Mouse (Mus musculus) left cerebral cortex, adult 2 months (tissue): ENCODE data around the gene Txndc9. TPM values are rescaled to one million over a fixed set of nuclear protein-coding genes. Genes with fewer than 3 reads are reported as not detected.

ENCODE experiments used
- DNase-seq, 2 experiments: peaks; one replicate each; pipeline ENCODE4 v3.0.0; 2021 to 2022; ENCODE audit warnings: low spot score in 2 of 2, mixed read lengths in 1 of 2; ENCODE audit errors: extremely low spot score in 1 of 2
- H3K27ac ChIP-seq: fragments of 200-600 bp; 2 replicates; pipeline ENCODE4 v1.8.1; 2022
- H3K4me3 ChIP-seq: fragments of 200-600 bp; 2 replicates; pipeline ENCODE4 v1.8.1; 2022
- CTCF ChIP-seq: fragments of 200-600 bp; IDR thresholded peaks from 2 replicates; pipeline ENCODE4 v1.8.1; 2022; ENCODE audit warnings: antibody characterized with exemption, mild to moderate bottlenecking, moderate library complexity
- intact Hi-C: fragments of 180-260 bp; cut with DNase I; formaldehyde crosslinking; loops from one replicate; pipeline ENCODE4 v1.15.1; 2025
- long read RNA-seq, 2 experiments: library from polyadenylated mRNA; stranded (forward); transcript quantifications; one replicate each; pipeline ENCODE4 v2.0.0; 2021; ENCODE audit warnings: borderline mapping rate in 2 of 2
- total RNA-seq, 2 experiments: library from RNA; stranded (reverse); gene quantifications; 2 replicates each; pipeline ENCODE4 v1.2.3; 2021

Gene Txndc9
- total RNA-seq = 10 to 100 TPM; 52.7 to 65.9 TPM
- long read RNA-seq, experiment 1, transcript Txndc9-207 (5 exons, 1,444 nt) = minor isoform, 9 of 37 reads
- long read RNA-seq, experiment 1, transcript Txndc9-201 (5 exons, 3,381 nt) = major isoform, 20 of 37 reads
- long read RNA-seq, experiment 1, partial matches to known transcripts = 4 of 37 reads
- long read RNA-seq, experiment 1, other reads (novel, unspliced or antisense) = 1 of 37 reads
- long read RNA-seq, experiment 2, transcript Txndc9-206 (4 exons, 2,605 nt) = minor isoform, 5 of 25 reads
- long read RNA-seq, experiment 2, transcript Txndc9-201 (5 exons, 3,381 nt) = major isoform, 13 of 25 reads
- long read RNA-seq, experiment 2, partial matches to known transcripts = 2 of 25 reads
- long read RNA-seq, experiment 2, other reads (novel, unspliced or antisense) = 0 of 25 reads

GRCm38 (mm10) chr1:37997867-37998266, at the start of gene Txndc9, which contains the start of gene Eif5b:
TSS of gene Txndc9 (minus strand) at chr1:37997893.
TSS of gene Eif5b (plus strand) at chr1:37998010.
- intact Hi-C loops = loop anchor here (1.0 to 10.0 kb wide), 3 partner anchors 108 to 563 kb away; partner anchors contain the start of genes Coa5, Mitd1, Mrpl30 and Rev1
- peak within 1 kb of the TSS; percentile 67 for H3K4me3 ChIP-seq
- H3K27ac ChIP-seq = peak within 1 kb of the TSS; percentile 99
- peak; percentile 65 for TF ChIP-seq CTCF
- peak; percentile 96 for DNase-seq

- no peak for TF ChIP-seq CTCF
- H3K27ac ChIP-seq = no peak overlapping the region
- no peak overlapping the region for H3K4me3 ChIP-seq
- intact Hi-C loops = no loop called here
- no peak for DNase-seq
Observed at GRCm38 (mm10) chr1:38038898-38039297, 41.2 kb upstream of the Txndc9 start.

DNA sequence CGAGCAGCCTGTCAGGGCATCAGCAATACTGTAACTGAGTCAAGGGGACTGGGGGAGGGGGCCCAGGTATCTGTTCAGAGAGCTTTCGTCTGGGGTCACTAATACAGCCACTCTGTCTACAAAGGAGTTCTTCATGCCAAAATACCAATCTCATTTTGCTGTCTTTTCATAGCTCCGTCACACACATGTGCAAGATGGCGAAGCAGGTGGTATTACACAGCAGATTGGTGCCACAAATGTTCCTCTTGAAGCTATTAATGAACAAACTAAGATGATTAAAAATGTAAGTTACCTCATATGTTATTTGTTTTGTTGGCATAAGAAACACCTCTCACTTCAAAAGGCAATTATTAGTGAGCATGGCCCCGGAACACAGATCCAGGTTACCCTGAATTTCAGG, 39.7 kb upstream of the Txndc9 start:
- no peak for TF ChIP-seq CTCF
- no peak overlapping the region for H3K4me3 ChIP-seq
- intact Hi-C loops = no loop called here
- no peak for DNase-seq
- no peak overlapping the region for H3K27ac ChIP-seq

- intact Hi-C loops = no loop called here
Observed at GRCm38 (mm10) chr1:38035521-38035920, 37.8 kb upstream of the Txndc9 start.

GRCm38 (mm10) chr1:38031391-38031790, 33.7 kb upstream of the Txndc9 start:
- no peak for DNase-seq
- no peak for TF ChIP-seq CTCF
- Histone ChIP-seq H3K4me3 (no peak overlapping the region), H3K27ac (no peak overlapping the region)
- intact Hi-C loops = no loop called here

More at GRCm38 (mm10) chr1:38035521-38035920, 37.8 kb upstream of the Txndc9 start:
- TF ChIP-seq CTCF = no peak
- H3K4me3 ChIP-seq = no peak overlapping the region
- DNase-seq = no peak
- H3K27ac ChIP-seq = no peak overlapping the region

DNA sequence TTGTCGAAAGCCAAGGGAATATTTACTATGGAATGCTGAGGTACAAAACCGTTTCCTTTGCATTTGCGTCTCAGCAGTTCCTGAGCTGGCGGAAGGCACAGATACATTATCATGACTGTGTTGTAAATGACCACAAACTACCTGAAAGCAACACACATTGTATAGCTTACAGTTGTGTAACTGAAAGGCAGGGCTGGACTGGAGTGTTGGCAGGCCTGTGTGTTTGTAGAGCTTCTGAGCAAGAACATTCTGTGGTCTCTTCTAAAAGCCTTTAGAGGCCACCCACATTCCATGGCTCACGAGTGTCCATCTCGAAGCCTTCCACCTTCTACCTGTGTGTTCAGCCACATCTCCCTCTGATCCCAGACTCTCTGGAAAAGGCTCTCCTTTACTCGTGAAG, 29.6 kb upstream of the Txndc9 start:
- Histone ChIP-seq H3K4me3 (no peak overlapping the region), H3K27ac (no peak overlapping the region)
- intact Hi-C loops = no loop called here
- DNase-seq = no peak
- no peak for TF ChIP-seq CTCF

DNA sequence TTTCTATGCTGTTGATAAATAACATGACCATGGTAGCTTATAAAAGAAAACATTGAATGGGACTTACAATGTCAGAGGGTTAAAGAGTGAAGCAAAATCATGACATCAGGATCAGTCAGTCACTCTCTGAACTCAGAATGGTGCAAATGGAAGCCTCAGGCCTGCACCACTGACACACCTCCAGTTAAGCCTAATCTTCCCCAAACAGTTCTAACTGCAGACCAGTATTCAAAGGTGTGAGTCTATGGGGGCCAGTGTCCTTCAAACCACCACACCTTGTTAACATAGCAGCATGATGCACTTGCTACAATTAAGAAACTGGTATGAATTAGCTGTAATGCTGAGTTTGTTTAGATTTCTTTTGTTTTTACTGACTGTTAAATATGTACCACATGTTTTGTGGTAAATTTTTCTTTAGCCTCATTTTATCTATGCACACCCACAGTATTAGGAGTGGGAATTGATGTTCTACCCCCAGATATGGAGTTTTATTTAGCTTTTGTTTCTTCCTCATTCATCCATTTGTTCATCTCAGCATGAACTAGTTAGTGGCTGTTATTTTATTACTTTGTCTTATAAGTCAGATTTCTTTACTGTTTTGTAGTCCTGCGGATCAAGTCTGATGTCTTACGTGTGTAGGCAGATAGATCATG, 17.0 kb upstream of the Txndc9 start:
- no peak for DNase-seq
- H3K4me3 ChIP-seq = no peak overlapping the region
- H3K27ac ChIP-seq = no peak overlapping the region
- intact Hi-C loops = no loop called here
- no peak for TF ChIP-seq CTCF

DNA sequence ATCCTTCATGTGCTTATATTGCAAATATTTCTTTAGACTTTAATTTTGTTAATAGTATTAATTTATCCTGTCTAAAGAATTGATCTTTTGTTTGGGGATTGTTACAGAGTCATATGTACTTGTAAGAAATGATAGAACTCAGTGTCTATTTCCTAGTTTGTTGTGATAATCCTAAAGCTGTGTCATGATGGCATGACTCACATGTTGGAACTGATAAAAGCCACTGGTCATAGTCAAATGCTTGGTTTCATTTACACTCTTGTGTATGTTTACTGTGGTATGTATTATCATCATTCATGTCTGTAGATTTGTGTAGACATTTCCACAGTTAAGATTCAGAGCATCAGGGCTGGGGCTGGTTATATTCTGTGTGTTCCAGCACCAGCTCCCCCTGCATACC, 14.8 kb upstream of the Txndc9 start:
- no peak for DNase-seq
- TF ChIP-seq CTCF = no peak
- H3K4me3 ChIP-seq = no peak overlapping the region
- no peak overlapping the region for H3K27ac ChIP-seq
- intact Hi-C loops = no loop called here

DNA sequence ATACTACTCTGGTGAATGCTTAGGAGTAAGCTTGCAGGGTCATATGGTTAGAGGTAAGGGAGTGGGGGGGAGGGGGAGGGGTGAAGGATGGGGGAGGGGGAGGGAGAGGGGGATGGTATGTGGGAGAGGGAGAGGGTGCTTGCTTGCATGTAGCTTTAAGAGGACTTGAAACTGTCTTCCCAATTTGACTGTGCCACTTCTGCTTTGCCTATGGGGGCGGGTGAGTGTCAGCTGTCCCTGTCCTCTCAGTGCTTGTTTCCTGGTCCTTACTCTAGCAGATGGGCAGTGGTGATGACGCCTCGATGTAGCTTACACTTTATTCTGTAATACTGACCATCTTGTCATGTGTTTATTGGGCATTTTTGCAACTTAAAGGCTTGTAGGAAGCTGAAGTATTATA, 14.4 kb upstream of the Txndc9 start:
- intact Hi-C loops = no loop called here
- TF ChIP-seq CTCF = no peak
- Histone ChIP-seq H3K27ac (no peak overlapping the region), H3K4me3 (no peak overlapping the region)
- no peak for DNase-seq

- intact Hi-C loops = no loop called here
Observed at GRCm38 (mm10) chr1:38011647-38012046, 14.0 kb upstream of the Txndc9 start.

GRCm38 (mm10) chr1:38006741-38007140, 9.0 kb upstream of the Txndc9 start:
- intact Hi-C loops = no loop called here
- Histone ChIP-seq H3K27ac (no peak overlapping the region), H3K4me3 (no peak overlapping the region)
- DNase-seq = no peak
- TF ChIP-seq CTCF = no peak

More at GRCm38 (mm10) chr1:38011647-38012046, 14.0 kb upstream of the Txndc9 start:
- TF ChIP-seq CTCF = no peak
- DNase-seq = no peak
- Histone ChIP-seq H3K4me3 (no peak overlapping the region), H3K27ac (no peak overlapping the region)

- H3K27ac ChIP-seq = no peak overlapping the region
- DNase-seq = no peak
- no peak for TF ChIP-seq CTCF
- intact Hi-C loops = no loop called here
- no peak overlapping the region for H3K4me3 ChIP-seq
Observed at GRCm38 (mm10) chr1:38003046-38003445, 5.4 kb upstream of the Txndc9 start.

- TF ChIP-seq CTCF = no peak
- no peak for DNase-seq
- intact Hi-C loops = no loop called here
- no peak overlapping the region for H3K27ac ChIP-seq
- no peak overlapping the region for H3K4me3 ChIP-seq
Observed at GRCm38 (mm10) chr1:38001956-38002355, 4.3 kb upstream of the Txndc9 start.
